Mouse (Mus musculus) retina, adult 2 months (tissue): ENCODE results near the gene Cerkl.
A peak's percentile ranks its signal among the peaks of the same experiment; 100 is the strongest.

Experiments used
- DNase-seq: peaks from one replicate; pipeline ENCODE4 v3.0.0-alpha.2; 2012; ENCODE audit warnings: low read depth, low spot score

The Cerkl gene

DNA sequence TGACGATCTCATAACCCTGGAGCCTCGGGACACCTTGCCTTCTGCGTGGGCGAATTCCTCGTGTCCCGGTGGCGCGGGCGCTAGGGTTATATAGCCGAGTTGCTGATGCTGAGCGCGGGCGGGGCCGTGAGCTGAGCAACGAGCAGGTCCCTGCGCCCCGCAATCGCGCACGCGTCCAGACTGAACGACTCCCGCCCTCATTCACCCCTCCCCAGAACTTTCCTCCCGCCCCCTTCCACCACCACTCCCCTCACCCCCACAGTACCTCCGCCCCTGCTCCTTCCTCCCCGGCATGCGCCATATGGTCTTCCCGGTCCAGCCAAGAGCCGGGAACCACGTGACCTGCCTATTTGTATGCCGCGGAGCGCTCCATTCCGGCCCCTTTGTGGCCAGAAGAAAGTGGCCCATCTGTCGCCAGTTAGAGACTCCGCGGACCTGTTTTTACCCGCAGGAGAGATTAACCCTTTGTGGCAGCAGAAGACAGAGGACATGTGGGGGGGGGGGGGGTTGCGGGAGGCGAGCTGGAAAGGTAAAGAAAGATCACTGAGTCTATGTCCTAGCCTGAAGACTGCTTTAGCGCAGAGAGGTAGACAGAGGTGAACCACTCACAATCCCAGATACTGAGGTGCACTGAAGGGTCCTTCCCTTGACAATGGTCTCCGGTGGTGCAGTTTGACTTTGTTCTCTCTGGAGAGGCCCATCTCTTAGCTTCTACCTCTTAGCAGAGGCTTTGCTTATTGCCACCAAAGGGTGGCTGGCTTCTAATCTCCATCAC lies at the start of gene Cerkl, which contains the start of gene Neurod1:
TSS of gene Cerkl (minus strand) at position 211 of the 775 bp plus-strand sequence.
TSS of gene Neurod1 (minus strand) at position 177 of the 775 bp plus-strand sequence.
- peak; percentile 90 for DNase-seq

DNA sequence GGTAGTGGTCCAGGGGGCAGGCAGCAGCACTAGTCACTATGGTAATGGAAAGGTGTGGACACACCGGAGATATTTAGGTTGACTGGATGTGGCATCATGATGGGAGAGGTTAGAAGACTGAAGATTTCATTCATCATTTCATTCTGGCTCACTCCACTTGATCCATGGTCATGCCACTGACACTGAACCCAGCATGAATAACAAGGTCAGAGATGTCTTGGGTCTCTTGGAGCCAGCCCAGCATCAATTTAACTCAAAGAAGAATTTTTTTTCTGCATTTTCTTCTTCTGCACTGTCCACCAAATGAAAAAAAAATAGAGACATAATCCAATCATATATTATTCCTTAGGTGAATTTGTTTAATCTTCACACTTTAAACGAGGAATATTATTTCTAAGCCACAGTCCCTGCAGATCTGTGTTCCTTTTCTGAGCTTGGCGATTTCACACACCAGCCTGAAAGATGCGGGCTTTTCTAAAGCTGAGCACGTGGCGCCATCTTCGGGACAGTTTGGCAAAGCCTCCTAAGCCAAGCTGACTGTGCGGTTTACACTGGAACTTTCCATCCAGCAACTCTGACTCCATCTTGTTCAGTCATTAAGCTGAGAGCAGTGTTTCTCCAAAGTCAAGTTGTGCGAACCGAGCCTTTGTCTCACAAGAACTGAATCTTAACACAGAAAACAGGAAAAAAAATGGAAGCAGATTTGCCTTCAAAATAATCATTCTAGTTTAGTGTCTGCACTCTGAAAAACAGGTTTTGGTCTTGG lies 42.6 kb upstream of the Cerkl start:
- DNase-seq: peak; percentile 72

DNA sequence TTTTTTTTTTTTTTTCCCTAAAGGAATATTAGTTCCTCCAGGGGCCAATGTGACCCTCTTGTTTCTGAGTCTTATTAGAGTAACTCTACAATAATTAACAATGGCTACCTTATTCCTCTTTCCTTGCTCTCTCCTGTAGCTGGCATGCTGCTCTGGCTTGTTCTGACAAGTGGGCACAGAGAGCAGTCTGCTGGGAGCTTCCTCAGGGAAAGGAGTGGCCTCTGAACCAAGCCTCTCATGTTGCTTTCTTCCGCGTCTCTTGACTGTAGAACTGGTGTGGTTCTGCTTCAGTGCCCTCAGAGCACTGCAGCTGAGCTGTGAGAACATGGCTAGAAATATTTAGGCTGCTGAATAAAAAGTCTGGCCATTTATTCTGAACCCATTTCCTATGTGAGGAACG lies 28.5 kb upstream of the Cerkl start:
- no peak for DNase-seq

DNA sequence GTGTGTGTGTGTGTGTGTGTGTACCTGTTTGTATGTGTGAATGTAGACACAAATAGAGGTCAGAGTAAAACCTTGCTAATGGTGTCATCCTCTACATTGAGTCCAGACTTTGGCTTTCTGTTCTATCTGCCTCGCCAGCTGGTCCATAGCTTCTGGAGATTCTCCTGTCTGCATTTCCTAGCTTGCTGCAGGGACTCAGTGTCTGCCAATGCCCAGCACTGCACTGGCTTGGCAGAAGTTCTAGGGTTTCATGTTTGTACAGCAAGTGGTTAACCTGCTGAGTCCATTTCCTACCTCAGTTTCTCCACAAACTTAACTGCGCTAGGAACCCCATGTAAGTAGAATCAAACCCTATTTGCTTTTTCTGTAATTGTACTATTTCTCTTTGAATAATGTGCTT lies 25.9 kb upstream of the Cerkl start:
- no peak for DNase-seq

DNA sequence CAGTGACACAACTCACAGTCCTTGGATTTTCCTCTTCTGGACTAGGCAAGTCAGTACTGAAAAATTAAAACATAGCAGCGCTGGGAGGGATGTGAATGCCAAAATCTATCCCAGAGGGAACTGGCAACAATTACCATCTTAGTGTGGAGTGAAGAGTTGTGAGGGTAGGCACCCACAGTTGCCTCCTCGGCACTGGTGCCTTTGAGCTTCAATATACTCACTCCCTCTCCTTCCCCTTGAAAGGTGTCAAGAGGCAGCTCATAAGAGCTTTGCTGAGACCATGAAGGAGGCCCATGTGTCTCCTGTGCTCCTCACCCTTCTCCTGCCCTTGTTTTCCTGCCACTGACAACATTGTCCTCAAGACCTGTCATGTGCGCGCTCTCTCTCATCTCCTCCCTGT lies 5.8 kb upstream of the Cerkl start:
- DNase-seq: no peak

DNA sequence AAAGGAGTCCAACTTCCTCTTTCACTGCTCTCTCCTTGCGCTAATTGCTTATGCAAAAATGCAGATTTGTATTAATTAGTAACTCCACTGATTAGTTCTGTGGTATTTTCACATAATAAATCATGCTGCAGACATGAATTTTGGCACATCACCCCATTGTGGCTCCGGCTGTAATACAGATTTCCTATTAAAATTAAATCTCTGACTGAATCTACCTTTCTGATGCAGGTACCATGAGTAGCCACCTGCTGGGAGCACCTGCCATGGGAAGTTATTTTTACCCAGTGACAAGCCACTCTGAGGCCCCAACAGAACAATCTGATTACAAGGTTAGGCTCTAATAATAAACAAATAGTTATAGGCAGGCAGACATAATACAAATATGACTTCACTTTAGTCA lies 5.3 kb upstream of the Cerkl start:
- DNase-seq: no peak

DNA sequence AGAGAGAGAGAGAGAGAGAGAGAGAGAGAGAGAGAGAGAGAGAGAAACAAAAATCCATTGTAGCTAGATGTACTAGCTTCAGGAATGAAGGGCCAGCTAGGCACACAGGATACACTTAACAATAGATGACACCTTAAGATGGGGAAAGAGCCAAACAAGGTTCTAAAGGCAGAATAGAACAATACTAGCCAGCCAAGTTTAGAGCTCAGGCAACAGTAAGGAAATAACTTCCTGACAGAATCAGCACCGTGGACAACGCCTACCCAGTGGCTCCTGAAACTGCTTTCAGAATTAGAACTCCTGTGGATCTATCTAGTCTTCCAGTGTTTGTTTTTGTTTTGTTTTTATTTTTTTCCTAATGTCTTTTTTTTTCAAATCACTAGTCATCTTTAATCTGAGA lies 4.0 kb upstream of the Cerkl start:
- DNase-seq: no peak

DNA sequence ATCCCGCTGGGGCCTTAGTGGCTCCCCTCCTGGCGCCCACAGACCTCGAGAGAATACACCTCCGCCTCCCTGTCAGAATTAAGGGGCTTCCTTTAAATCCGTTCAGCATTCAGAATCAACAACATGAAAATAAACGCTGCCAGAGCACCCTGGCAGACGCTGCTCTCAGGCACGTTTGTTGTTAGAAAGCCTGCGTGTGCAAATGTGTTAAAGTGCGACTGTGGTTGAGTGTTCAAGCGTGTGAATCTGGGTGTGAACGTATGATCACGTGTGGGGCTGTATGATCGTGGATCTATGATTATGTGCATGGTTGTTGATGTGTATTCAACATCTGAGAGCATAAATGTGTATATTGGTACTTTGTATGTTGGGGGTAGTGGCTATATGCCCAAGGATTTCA lies 3.5 kb upstream of the Cerkl start:
- no peak for DNase-seq

DNA sequence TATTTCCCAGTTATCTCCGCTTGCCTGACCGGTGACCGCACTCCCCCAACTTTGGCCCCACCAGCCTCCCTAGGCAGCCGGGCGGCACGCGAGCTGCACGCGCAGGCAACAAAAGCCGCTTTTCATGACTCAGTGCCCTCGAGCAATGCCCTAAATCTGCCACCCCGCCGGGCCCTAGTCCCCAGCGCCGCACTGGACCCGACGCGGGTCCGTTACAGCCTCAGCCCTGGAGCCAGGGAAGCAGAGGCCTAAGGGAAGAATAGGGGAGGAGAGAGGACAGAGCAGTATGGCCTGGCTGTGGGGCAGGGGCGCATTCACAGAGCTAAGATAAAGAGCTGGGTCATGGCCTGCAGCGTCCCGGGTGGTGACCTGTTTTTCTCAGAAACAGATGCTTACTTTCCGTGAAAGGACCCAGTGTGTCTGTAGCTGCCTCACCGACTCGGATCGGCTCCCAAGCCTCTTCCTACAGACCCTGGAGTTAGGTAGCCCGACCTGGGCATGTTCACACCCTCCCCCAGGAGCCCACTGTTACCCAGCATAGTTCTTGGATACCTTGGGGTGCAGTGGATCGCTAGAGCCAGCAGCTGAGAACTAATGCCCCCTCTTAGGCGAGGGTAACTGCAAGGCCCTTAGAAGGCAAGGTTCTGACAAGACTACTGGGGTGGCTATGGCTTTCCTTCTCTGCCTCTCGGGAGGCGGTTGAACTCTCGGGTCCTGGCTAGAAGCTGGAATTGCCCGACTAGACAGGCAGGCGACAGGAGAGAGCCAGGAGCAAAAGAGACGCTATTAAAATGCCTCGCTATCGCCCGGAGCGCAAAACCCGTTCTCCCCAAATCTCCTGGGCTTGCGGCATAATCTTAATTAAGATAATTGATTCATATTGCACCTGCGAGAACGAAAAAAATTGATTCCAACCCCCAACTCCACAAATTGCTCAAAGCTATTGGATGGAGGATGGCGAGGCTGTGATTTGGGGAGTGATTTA lies 2.8 kb upstream of the Cerkl start:
- DNase-seq: no peak

DNA sequence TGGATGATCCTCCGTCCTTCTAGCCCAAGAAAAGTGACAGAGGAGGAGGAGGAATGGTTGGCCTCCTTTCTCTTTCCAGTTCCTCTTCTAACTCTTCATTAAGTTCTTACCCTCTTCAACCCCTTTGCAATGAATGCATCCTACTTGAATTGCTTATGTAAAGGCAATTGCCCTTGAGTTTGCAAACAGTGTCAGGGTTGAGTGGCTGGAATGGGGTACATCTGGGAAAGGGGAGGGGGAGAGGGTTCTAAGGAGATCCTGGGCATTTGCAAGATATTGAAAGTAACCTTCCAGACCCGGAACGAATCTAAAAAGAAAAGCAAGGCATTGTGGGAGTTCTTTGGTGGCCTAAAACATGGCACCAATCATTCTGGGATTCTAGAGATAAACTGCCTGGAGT lies 1.3 kb upstream of the Cerkl start:
- DNase-seq: no peak

DNA sequence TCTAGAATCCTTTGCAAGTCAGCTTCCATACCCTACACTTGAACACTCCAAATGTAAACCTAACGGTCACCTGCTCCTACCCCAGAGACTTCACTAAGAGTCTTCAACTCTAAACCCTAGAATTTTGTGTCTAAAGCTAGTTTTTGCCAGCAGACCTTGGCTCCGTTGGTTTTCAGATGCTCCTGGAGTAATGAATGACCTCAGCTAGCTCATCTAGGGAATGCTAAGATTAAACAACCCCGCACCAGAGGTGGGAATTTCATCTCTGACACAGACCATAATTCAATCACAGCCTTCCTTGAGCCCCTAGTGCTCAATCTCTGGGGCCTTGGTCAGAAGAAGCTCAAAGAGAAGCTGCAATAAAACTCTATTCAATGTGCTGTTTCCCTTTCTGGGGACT lies 849 bp upstream of the Cerkl start:
- no peak for DNase-seq

DNA sequence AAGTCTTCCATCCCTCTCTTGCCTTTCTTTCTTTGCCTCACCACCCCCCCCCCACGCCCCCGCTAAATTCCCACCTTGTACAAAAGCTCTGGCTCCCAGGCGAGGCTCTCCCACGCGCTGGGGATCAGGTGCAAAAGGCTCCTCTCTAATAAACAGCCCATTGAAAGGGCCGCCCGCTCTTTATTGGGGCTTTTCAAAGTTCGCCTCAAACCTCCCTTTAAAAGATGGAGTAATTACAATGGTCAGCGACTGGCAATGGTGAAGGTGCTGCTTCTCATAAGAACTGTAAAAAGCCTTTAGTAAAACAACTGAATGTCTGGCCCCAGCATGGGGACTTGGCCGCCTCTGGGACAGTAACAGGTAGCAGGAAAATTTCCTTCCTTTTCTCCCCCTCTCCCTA lies 939 bp downstream of the Cerkl start:
- DNase-seq: no peak

DNA sequence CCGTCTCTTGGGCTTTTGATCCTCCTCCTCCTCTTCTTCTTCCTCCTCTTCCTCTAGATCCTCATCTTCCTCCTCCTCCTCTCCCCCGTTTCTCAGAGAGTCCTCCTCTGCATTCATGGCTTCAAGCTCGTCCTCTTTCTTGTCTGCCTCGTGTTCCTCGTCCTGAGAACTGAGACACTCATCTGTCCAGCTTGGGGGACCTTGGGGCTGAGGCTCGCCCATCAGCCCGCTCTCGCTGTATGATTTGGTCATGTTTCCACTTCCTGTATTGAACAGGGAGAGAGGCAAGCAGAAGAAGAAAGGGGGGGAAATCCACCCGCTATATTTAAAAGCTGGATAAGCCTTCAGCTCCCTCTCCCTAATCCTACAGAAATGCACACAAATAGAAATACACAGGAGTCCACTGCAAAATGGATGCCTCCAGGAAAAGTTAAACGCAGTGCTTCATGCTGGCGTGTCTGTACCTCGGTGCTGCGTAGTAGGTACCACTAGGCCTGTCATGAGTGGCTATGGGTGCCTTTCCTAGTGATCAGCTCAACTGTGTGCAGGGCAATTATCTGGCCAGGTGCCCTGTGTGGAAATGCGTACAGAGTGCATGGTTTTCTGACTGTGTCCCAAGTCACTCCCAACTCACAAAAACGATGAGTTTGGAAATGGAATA lies 1.7 kb downstream of the Cerkl start:
- DNase-seq: peak; percentile 76

DNA sequence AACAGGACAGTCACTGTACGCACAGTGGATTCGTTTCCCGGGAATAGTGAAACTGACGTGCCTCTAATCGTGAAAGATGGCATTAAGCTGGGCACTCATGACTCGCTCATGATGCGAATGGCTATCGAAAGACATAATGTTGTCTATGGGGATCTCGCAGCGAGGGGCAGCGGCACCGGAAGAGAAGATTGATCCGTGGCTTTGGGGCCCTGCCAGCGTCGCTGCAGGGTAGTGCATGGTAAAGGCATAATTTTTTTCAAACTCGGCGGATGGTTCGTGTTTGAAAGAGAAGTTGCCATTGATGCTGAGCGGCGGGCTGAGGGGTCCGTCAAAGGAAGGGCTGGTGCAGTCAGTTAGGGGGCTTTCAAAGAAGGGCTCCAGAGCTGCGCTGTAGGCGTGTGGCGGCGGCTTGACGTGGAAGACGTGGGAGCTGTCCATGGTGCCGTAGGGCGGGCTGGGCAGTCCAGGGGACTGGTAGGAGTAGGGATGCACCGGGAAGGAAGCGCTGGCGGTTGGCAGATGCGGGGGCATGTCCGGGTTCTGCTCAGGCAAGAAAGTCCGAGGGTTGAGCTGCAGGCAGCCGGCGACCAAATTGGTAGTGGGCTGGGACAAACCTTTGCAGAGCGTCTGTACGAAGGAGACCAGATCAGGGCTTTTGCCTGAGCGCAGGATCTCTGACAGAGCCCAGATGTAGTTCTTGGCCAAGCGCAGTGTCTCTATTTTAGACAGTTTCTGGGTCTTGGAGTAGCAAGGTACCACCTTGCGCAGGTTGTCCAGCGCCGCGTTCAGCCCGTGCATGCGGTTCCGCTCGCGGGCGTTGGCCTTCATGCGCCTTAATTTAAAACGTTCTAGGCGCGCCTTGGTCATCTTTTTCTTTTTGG lies 2.4 kb downstream of the Cerkl start:
- no peak for DNase-seq

DNA sequence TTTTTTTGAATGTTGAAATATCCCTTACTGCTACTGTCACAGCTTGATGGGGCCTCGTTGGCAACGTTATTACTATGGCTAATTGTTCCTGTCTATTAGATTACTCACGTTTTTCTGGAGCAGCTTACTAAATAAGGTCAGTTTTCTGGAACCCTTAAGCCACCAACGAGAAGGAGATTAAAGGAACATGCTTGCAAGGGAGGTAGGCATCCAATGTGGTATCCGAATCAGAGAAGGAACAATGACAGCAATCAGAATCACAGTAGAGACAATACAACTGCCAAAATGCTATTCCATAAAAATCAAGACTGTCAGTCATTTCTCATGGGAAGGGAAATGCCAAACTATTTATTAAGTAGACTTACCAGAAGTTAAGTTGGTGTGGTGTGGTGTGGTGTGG lies 5.1 kb downstream of the Cerkl start:
- no peak for DNase-seq

DNA sequence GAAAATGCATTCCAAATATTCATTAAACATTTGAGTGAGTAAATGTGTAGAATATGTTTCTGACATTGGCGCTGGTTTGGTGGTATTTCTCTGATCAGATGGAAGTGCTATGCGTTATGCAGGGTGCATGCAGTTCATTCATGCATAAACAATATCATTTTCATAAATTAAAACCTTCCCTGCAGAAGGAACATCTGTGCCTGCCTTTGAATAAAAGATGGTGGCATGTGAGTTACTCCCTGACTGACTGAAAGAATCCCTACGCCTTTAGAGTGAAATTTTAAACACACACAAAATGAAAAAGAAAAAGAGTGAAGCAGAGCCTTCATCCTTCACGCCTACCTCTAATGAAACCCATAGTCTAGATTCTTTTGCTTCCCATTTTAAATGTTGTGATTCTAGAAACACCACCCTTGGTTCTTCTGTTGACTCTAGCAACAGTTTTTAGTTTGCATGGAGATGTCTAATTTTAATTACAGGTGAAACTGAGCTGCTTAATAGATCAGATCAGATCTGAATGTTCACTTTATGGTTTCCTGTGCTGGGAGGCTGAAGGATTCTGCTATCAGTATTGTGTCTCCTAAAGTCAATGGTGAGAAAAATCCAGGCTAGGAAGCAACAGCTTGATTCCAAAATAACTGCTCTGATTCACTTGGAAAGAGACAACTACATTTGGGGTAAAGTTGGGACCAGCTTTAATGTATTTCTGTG lies 5.7 kb downstream of the Cerkl start:
- no peak for DNase-seq

DNA sequence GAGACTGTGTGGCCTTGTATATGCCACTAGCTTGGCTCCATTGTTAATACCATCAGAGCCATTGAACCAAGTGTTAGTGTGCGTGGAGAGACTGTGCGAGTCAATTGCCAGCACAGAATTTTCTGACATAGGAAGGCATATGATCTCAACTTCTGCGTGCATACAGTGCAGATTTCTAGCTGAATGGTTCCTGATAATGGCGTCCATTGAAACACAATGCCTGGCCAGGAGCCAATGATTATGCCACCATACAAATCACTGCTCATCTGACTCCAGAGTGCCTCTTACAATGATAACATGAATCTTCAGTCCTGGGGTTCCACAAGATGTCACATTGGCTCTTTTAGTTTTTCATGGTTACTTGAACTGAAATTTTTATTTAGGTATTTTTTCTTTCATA lies 7.2 kb downstream of the Cerkl start:
- DNase-seq: no peak

DNA sequence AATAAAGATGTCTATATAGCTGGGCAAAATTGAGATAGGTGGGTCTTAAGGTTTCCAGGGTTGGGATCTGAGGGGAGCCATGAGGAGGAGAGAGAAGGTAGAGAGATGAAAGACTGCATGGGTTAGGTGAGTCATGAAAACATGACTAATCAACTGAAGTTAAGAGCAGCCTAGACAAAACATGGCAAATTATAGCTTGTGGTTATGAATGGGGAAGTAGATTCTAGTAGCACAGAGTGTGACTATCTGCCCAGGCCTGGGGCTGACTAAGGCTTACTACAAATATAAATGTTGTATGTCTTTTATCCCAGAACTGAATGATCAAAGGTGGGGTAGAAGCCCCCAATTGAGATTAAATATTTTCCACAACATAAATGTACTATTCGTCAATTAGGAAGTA lies 9.4 kb downstream of the Cerkl start:
- DNase-seq: no peak

DNA sequence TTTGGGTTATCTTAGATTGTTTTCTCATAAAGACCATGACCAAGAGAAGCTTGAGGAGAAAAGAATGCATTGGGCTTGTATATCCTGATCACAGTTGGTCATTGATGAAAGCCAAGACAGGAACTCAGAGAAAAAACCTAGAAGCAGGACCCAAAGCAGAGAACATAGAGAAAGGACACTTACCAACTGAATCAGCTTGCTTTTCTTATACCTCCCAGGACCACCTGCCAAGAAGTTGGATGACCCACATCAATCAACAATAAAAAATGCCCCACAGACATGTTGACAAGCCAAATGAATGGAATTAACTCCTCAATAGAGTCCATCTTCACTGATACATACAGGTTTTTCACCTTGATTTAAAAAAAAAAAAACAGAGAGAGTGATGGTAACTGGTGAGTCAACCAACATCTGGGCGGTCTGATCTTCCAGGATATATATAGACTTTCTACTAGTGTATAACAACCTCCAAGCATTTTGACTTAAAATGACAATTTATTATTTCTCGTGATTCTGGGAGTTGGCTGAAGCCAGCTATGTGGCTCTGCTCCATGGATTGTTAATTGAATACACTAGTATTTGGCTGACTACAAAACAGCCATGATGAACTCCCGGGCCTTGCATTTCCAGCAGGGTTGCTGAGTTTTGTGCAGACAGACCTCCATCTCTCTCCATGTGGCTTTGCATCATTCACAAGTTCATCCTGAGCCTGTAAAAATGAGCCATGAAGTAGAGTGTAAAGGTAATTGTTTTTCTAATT lies 12.5 kb downstream of the Cerkl start:
- no peak for DNase-seq
